Mouse (Mus musculus) forebrain, embryonic 11.5 days (tissue): ENCODE results near the gene Grem1. TPM values are rescaled to one million over a fixed set of nuclear protein-coding genes. Genes with fewer than 3 reads are reported as not detected.

Experiments used
- ATAC-seq: fragments of 200-750 bp; cut with Nextera tagmentation; replicated peaks from 2 replicates; pipeline ENCODE4 v1.8.0; 2017; ENCODE audit warnings: moderate TSS enrichment; ENCODE audit not compliant: low FRiP score
- DNase-seq: peaks from one replicate; pipeline ENCODE4 v3.0.0-alpha.2; 2017; ENCODE audit warnings: low spot score
- H3K27ac ChIP-seq: fragments of 300-500 bp; sonication (generic); 2 replicates; pipeline ENCODE4 v1.5.1; 2014; ENCODE audit warnings: low read depth, low read length
- H3K27me3 ChIP-seq: fragments of 300-500 bp; sonication (generic); 2 replicates; pipeline ENCODE4 v1.6.1; 2014; ENCODE audit warnings: mild to moderate bottlenecking, low read length, mixed read lengths; ENCODE audit not compliant: control insufficient read depth, insufficient read depth
- H3K36me3 ChIP-seq: fragments of 300-500 bp; sonication (generic); 2 replicates; pipeline ENCODE4 v1.6.1; 2014; ENCODE audit warnings: mild to moderate bottlenecking, low read length, moderate library complexity, mixed read lengths; ENCODE audit not compliant: control insufficient read depth, insufficient read depth
- H3K4me1 ChIP-seq: fragments of 300-500 bp; sonication (generic); replicated peaks from 2 replicates; pipeline ENCODE4 v1.6.1; 2014; ENCODE audit warnings: low read length, mixed read lengths; ENCODE audit not compliant: control insufficient read depth, insufficient read depth
- H3K4me2 ChIP-seq: fragments of 300-500 bp; sonication (generic); 2 replicates; pipeline ENCODE4 v1.6.1; 2014; ENCODE audit warnings: low read depth, mild to moderate bottlenecking, low read length, moderate library complexity, mixed read lengths; ENCODE audit not compliant: severe bottlenecking
- H3K4me3 ChIP-seq: fragments of 300-500 bp; sonication (generic); 2 replicates; pipeline ENCODE4 v1.5.1; 2014; ENCODE audit warnings: low read depth, low read length
- H3K9ac ChIP-seq: fragments of 300-500 bp; sonication (generic); 2 replicates; pipeline ENCODE4 v1.6.1; 2014; ENCODE audit warnings: low read length
- H3K9me3 ChIP-seq: fragments of 300-500 bp; sonication (generic); 2 replicates; pipeline ENCODE4 v1.6.1; 2016; ENCODE audit warnings: low read length, mixed read lengths; ENCODE audit not compliant: control insufficient read depth
- WGBS: fragments of 180-500 bp; shearing (Covaris S2); extraction: QIAGEN DNeasy Blood & Tissue Kit; methylation state at CpG from one replicate; pipeline ENCODE4 v1.1.7; 2014; 5-methylcytosine and 5-hydroxymethylcytosine counted together
- polyA plus RNA-seq: library from polyadenylated mRNA; unstranded; fragments of >200 nt; fragmentation: Nextera tagmentation; extraction: Ambion mirVana; gene quantifications from 2 replicates; pipeline ENCODE4 v1.2.1, GENCODE M21; 2014

Gene Grem1
- polyA plus RNA-seq: 0.55 and 0.69 TPM in 2 replicates

DNA sequence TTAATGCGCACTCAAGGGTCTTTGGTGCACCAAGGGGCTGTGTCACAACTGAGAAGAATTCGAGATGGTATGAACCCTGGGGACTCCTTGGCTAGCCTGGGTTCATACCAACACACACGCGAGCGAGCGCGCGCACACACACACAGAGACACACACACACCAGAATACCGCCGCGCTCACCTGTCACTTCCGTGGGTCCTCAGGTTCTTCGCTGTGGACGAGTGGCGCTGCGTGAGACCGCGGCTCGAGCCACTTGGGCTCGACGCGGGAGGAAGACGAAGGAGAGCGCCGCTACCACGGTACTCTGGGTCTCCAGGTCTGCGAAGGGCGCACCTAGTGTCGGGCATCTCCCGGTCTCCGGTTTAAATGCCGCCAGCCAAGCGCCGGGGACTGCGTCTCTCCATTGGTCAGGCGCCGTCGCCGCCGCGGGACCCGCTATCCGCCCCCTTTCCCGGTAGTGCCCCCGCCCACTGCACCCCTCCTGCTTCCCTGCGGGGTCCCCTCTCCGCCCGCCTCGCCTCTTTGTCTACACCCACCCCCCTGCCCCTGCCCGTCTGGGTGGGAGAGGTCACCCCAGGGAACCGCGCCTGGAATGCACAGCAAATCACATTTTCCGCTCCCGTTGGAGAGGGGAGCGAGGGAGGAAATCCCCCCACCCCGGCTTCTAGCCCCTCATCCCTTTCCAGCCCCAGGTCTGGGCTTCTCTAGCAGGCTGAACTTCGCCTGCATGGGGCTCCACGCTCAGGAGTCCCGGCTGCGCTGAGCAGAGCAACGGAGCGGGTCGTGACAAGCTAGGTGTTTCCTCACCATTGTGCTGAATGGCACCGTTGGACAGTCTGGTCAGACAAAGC, at the start of gene Grem1:
Gene Grem1, minus strand, starts transcription at position 336 of the 851 bp plus-strand sequence.
- Histone ChIP-seq H3K9me3 (no peaks in the 10 kb centered on the region), H3K36me3 (no peaks in the 10 kb centered on the region), H3K27ac (no peak within 1 kb of the TSS), H3K4me3 (peak within 1 kb of the TSS; percentile 47), H3K9ac (peak within 1 kb of the TSS; percentile 37), H3K4me1 (peaks cover 7% of the 10 kb centered on the region; the same call in 1 of the 2 replicates), H3K4me2 (peak within 1 kb of the TSS; percentile 93), H3K27me3 (peaks cover 32% of the 10 kb centered on the region)
- DNase-seq (peak; percentile 65), ATAC-seq (peak; percentile 67)
- WGBS: 1% methylated on average over 62 of the region's 64 CpGs

DNA sequence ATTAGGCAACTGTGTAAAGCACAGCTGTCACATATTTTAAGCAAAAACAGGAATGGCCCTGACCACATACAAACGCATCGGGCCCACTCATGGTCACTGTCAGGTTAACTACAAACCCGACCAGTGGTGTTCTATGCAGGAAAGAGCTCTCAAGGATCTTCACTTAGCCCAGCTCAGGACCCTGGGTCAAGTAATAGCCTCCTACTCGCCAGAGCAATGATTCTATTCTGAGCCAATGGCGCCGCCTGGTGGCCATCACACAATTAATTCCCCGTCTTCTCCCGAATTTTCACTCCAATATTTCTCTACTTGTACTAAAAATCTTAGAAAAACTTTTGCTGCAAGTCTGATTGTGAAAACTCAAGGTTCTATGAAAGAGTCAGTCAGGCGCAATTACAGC, 49.2 kb upstream of the Grem1 start:
- no peaks in the 10 kb centered on the region for H3K9me3 ChIP-seq
- no peaks in the 10 kb centered on the region for H3K4me1 ChIP-seq
- ATAC-seq: 0 out of 2 replicates have a peak, but pooled peaks have one; percentile 60
- H3K27me3 ChIP-seq: no peaks in the 10 kb centered on the region
- no peak overlapping the region for H3K4me3 ChIP-seq
- no peak overlapping the region for H3K9ac ChIP-seq
- no peaks in the 10 kb centered on the region for H3K36me3 ChIP-seq
- H3K4me2 ChIP-seq: no peak overlapping the region
- DNase-seq: peak; percentile 77
- no peak overlapping the region for H3K27ac ChIP-seq
- WGBS: 31% methylated on average over 9 of the region's 9 CpGs

DNA sequence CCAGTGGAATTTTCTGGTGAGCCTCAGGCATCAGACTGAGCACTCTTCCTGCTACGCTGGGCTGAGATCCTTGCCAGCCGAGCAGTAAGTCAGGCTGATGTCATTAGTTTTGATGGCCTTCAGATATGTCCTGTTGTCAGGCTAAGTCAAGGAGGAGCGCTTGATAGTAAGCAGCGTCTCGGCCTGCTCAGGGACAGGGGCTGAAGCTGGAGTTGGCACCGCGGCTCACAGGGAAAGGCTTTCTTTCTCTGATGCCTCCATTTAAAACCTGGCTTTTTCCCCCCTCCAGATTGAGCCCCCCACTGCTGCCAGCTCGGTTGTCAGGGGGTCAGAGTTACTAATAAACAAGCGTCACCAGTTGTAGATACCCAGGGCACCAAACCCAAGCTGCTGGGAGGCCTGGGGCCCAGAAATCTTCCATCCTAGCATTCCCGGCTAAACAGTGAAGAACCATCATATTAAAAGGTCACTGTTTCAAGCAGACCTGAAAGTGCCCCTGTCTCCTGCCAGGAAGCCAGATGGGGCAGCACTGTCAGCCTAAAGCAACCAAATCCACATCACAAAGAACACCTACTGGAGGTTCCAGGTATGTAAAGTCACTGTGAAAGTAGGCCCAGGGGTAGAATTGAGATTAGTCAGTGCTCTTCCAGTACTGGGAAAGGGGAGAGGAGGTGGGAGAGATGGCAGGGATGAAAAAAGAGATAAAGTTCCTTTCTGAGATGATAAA, 48.6 kb upstream of the Grem1 start:
- no peak for ATAC-seq

DNA sequence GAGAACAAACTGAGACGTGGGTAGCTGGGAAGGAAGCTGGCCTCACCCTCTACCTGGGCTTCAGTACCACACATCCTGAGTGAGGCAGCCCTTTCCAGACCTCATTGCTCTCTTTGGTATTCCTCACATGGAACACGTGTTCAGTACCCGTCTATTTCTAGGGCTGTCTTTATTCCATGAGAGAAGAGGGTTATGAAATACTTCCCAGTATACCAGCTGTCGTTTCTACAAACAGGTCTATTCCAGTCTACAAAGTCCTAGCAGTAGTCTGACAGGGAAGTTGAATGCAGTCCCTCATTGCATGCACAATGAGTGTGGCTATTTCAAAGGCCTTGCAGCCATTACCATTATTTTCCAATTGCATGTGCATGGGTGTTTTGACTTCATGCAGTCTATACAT, 47.3 kb upstream of the Grem1 start:
- no peak for ATAC-seq
- Histone ChIP-seq H3K27ac (no peak overlapping the region), H3K9ac (no peak overlapping the region), H3K36me3 (no peaks in the 10 kb centered on the region), H3K4me2 (no peak overlapping the region), H3K9me3 (no peaks in the 10 kb centered on the region), H3K4me3 (no peak overlapping the region), H3K27me3 (no peaks in the 10 kb centered on the region), H3K4me1 (no peaks in the 10 kb centered on the region)
- WGBS: 92% methylated on average over 4 of the region's 4 CpGs
- no peak for DNase-seq

More for the DNA sequence above, 48.6 kb upstream of the Grem1 start:
- no peak overlapping the region for H3K4me3 ChIP-seq
- no peaks in the 10 kb centered on the region for H3K27me3 ChIP-seq
- no peak overlapping the region for H3K27ac ChIP-seq
- no peaks in the 10 kb centered on the region for H3K4me1 ChIP-seq
- WGBS: 63% methylated on average over 10 of the region's 10 CpGs
- DNase-seq: no peak
- no peak overlapping the region for H3K9ac ChIP-seq
- no peaks in the 10 kb centered on the region for H3K36me3 ChIP-seq
- H3K9me3 ChIP-seq: no peaks in the 10 kb centered on the region
- H3K4me2 ChIP-seq: no peak overlapping the region

DNA sequence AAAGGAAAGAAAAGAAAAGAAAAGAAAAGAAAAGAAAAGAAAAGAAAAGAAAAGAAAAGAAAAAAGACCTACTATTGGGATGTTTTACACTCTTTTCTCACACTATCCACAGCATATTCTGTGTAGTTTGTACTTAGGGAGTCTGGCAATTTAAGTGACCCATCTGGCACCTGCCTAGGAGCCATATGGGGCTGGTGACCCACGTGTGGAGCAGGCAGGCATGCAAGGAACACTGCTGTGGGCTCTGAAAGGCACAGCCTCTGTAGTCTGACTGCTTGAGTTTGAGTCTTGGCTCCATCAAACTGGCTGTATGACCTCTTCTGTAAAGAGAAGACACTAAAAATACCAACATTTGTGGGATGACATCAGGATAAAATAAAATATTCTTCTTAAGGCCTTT, 45.3 kb upstream of the Grem1 start:
- H3K4me1 ChIP-seq: no peaks in the 10 kb centered on the region
- no peak overlapping the region for H3K4me3 ChIP-seq
- no peaks in the 10 kb centered on the region for H3K27me3 ChIP-seq
- H3K4me2 ChIP-seq: no peak overlapping the region
- no peak for ATAC-seq
- DNase-seq: no peak
- WGBS: 52% methylated on average over 1 of the region's 1 CpGs
- H3K9me3 ChIP-seq: no peaks in the 10 kb centered on the region
- H3K36me3 ChIP-seq: no peaks in the 10 kb centered on the region
- H3K27ac ChIP-seq: no peak overlapping the region
- H3K9ac ChIP-seq: no peak overlapping the region

DNA sequence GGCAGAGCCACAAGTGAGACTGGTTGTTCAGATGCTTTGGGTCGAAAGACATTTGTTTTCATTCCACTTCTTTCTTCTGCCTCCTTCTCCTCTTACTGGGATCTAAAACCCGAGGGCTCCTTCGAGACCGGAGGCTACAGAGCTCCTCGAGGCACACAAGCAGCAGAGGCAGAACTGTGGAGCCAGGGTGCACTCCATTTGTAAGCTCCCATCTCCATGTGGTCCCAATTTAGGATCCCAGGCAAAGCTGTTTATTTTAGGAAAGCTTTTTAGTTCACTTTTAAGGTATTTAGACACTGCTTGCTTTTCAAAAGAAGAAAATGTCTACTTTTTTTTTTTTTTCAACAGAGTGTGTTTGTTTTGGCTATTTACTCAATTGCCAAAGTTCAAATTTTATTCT, 42.4 kb upstream of the Grem1 start:
- ATAC-seq (no peak), DNase-seq (no peak)
- Histone ChIP-seq H3K27me3 (no peaks in the 10 kb centered on the region), H3K4me3 (no peak overlapping the region), H3K4me2 (no peak overlapping the region), H3K4me1 (no peaks in the 10 kb centered on the region), H3K27ac (no peak overlapping the region), H3K36me3 (no peaks in the 10 kb centered on the region), H3K9ac (no peak overlapping the region), H3K9me3 (no peaks in the 10 kb centered on the region)
- 72% methylated on average over 5 of the region's 5 CpGs for WGBS

- H3K27ac ChIP-seq: no peak overlapping the region
- H3K9me3 ChIP-seq: no peaks in the 10 kb centered on the region
- no peaks in the 10 kb centered on the region for H3K36me3 ChIP-seq
- H3K27me3 ChIP-seq: no peaks in the 10 kb centered on the region
- no peak overlapping the region for H3K4me2 ChIP-seq
- H3K9ac ChIP-seq: no peak overlapping the region
- DNase-seq (no peak), ATAC-seq (no peak)
- H3K4me1 ChIP-seq: no peaks in the 10 kb centered on the region
- H3K4me3 ChIP-seq: no peak overlapping the region
- 90% methylated on average over 13 of the region's 13 CpGs for WGBS
These were observed 40.2 kb upstream of the Grem1 start for GRCm38 (mm10) chr2:113798605-113799004.

DNA sequence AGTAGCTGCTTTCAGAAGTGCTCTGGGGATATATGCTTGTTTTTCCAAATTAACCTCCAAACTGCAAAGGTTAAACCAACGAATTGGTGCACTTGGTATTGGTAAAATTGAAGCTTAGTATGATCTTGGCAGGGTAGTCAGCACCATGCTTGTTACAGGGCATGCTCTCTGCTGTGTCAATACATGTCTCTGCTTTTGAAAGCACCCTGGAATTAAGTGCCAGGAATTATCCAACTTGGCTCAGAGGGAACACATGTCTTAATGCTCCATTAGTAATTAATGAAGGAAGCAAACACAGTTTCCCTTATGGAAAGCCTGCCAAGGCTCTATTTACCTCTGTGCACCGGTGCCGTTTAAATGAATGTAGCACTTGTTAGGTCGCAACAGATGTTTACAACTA, 36.7 kb upstream of the Grem1 start:
- H3K4me3 ChIP-seq: no peak overlapping the region
- no peaks in the 10 kb centered on the region for H3K4me1 ChIP-seq
- no peak overlapping the region for H3K4me2 ChIP-seq
- no peaks in the 10 kb centered on the region for H3K27me3 ChIP-seq
- H3K27ac ChIP-seq: no peak overlapping the region
- 81% methylated on average over 4 of the region's 4 CpGs for WGBS
- ATAC-seq: no peak
- DNase-seq: no peak
- H3K36me3 ChIP-seq: no peaks in the 10 kb centered on the region
- no peaks in the 10 kb centered on the region for H3K9me3 ChIP-seq
- no peak overlapping the region for H3K9ac ChIP-seq
